Mouse (Mus musculus): Measurements from ENCODE around the gene Tbc1d2. TPM values are rescaled to one million over a fixed set of nuclear protein-coding genes. Genes with fewer than 3 reads are reported as not detected.
"Not testable (repeated sequence)": the region's sequence is repeated elsewhere in the genome, so short reads cannot be mapped to it uniquely, and the experiment has no call there.

The Tbc1d2 gene
- polyA plus RNA-seq, 1 experiment from 2014 or later, result 0.83 TPM

DNA sequence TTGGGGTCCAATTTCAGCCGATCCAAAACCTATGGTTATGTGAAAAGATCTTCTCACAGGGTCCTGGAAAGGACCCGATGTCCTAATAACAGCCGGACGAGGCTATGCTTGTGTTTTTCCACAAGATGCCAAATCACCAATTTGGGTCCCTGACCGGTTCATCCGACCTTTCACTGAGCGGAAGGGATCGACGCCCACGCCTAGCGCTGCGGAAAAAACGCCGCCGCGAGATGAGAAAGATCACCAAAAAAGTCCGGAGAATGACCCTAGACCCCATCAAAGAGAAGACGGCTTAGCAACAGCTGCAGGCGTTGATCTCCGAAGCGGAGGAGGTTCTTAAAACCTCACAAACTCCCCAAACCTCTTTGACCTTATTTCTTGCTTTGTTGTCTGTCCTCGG is 68.4 kb downstream of the Tbc1d2 start:
- H3K4me2 ChIP-seq (ENCODE audit: low read depth, low read length); H3K9ac ChIP-seq (replicated peaks): not testable (repeated sequence)
- 92% methylated on average over 22 of the region's 22 CpGs for WGBS (ENCODE audit: insufficient replicate concordance)

DNA sequence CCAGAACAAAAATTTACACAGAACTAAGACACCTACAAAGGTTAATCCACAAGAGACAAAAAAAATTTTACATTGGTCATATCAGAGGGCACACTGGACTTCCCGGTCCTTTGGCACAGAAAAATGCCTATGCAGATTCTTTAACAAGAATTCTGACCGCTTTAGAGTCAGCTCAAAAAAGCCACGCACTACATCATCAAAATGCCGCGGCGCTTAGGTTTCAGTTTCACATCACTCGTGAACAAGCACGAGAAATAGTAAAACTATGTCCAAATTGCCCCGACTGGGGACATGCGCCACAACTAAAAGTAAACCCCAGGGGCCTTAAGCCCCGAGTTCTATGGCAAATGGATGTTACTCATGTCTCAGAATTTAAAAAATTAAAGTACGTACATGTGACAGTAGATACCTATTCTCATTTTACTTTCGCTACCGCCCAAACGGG is 69.2 kb downstream of the Tbc1d2 start:
- not testable (repeated sequence) for ATAC-seq, DNase-seq
- WGBS (ENCODE audit: insufficient replicate concordance), result 87% methylated on average over 15 of the region's 15 CpGs

More for the DNA sequence above, 68.4 kb downstream of the Tbc1d2 start:
- not testable (repeated sequence) for ATAC-seq; DNase-seq; H3K9me3 ChIP-seq (ENCODE audit: low read length); H3K27me3 ChIP-seq (ENCODE audit: insufficient read depth, low read length); H3K4me3 ChIP-seq (ENCODE audit: low read depth, low read length); H3K27ac ChIP-seq (ENCODE audit: low read depth); H3K4me1 ChIP-seq (ENCODE audit: insufficient read depth); H3K36me3 ChIP-seq (replicated peaks; ENCODE audit: insufficient read depth, low read length)

DNA sequence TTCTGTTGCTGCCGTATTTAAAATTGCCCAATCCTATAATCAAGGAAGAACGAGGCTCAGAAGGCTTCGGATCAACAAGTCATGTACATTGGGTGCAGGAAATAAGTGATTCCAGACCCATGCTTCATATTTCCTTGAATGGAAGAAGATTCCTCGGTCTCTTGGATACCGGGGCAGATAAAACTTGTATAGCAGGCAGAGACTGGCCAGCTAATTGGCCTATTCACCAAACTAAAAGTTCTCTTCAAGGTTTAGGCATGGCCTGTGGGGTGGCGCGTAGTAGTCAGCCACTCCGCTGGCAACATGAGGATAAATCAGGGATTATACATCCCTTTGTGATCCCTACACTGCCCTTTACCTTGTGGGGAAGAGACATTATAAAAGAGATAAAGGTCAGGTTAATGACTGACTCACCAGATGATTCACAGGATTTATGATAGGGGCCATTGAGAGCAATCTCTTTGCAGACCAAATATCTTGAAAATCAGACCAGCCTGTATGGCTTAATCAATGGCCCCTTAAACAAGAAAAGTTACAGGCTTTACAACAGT is 71.1 kb downstream of the Tbc1d2 start:
- ATAC-seq; H3K27me3 ChIP-seq (ENCODE audit: insufficient read depth, low read length); H3K9me3 ChIP-seq (ENCODE audit: low read length); H3K4me1 ChIP-seq (ENCODE audit: insufficient read depth); H3K9ac ChIP-seq (replicated peaks); H3K36me3 ChIP-seq (replicated peaks; ENCODE audit: insufficient read depth, low read length); H3K27ac ChIP-seq (ENCODE audit: low read depth); H3K4me2 ChIP-seq (ENCODE audit: low read depth, low read length); H3K4me3 ChIP-seq (ENCODE audit: low read depth, low read length); DNase-seq: not testable (repeated sequence)
- 84% methylated on average over 8 of the region's 8 CpGs for WGBS (ENCODE audit: insufficient replicate concordance)

More for the DNA sequence above, 69.2 kb downstream of the Tbc1d2 start:
- H3K27ac ChIP-seq (ENCODE audit: low read depth); H3K4me1 ChIP-seq (ENCODE audit: insufficient read depth); H3K9me3 ChIP-seq (ENCODE audit: low read length); H3K9ac ChIP-seq (replicated peaks); H3K4me3 ChIP-seq (ENCODE audit: low read depth, low read length); H3K27me3 ChIP-seq (ENCODE audit: insufficient read depth, low read length); H3K4me2 ChIP-seq (ENCODE audit: low read depth, low read length); H3K36me3 ChIP-seq (replicated peaks; ENCODE audit: insufficient read depth, low read length): not testable (repeated sequence)

DNA sequence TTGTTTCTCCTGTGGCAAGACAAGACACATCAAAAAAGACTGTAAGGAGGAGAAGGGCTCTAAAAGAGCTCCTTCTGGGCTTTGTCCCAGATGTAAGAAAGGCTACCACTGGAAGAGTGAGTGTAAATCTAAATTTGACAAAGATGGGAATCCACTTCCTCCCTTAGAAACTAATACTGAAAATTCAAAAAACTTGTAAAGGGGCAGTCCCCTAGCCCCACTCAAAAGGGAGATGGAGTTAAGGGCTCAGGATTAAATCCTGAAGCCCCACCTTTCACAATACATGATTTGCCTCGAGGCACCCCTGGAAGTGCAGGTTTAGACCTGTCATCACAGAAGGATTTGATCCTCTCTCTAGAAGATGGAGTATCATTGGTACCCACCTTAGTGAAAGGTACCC is 71.8 kb downstream of the Tbc1d2 start:
- Histone ChIP-seq H3K4me2 (ENCODE audit: low read depth, low read length) (no peak overlapping the region), H3K27me3 (ENCODE audit: insufficient read depth, low read length) (no peaks in the 10 kb centered on the region), H3K4me3 (ENCODE audit: low read depth, low read length) (no peak overlapping the region), H3K4me1 (ENCODE audit: insufficient read depth) (peaks cover 9% of the 10 kb centered on the region; the same call in 1 of the 2 replicates), H3K36me3 (replicated peaks; ENCODE audit: insufficient read depth, low read length) (no peaks in the 10 kb centered on the region), H3K9ac (replicated peaks) (no peak overlapping the region), H3K27ac (ENCODE audit: low read depth) (no peak overlapping the region), H3K9me3 (ENCODE audit: low read length) (no peaks in the 10 kb centered on the region)
- DNase-seq (no peak), ATAC-seq (no peak)
- WGBS (ENCODE audit: insufficient replicate concordance), result 67% methylated on average over 1 of the region's 1 CpGs
- no peak for TF ChIP-seq EP300 (IDR thresholded peaks at IDR 0.05; ENCODE audit: low read depth)
- TF ChIP-seq CTCF (IDR thresholded peaks at IDR 0.05; ENCODE audit: low read depth), result no peak

DNA sequence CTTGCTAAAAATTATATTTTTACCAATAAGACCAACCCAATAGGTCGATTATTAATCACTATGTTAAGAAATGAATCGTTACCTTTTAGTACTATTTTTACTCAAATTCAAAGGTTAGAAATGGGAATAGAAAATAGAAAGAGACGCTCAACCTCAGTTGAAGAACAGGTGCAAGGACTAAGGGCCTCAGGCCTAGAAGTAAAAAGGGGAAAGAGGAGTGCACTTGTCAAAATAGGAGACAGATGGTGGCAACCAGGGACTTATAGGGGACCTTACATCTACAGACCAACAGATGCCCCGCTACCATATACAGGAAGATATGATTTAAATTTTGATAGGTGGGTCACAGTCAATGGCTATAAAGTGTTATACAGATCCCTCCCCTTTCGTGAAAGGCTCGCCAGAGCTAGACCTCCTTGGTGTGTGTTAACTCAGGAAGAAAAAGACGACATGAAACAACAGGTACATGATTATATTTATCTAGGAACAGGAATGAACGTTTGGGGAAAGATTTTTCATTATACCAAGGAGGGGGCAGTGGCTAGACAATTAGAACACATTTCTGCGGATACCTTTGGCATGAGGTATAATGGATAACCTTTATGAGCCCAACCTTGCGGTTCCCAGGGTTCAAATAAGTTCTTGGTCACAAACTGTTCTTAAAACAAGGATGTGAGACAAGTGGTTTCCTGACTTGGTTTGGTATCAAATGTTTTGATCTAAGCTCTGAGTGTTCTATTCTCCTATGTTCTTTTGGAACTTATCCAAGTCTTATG is 74.3 kb downstream of the Tbc1d2 start:
- H3K27ac ChIP-seq (ENCODE audit: low read depth); H3K4me3 ChIP-seq (ENCODE audit: low read depth, low read length); DNase-seq; H3K4me2 ChIP-seq (ENCODE audit: low read depth, low read length); H3K27me3 ChIP-seq (ENCODE audit: insufficient read depth, low read length); H3K9ac ChIP-seq (replicated peaks); H3K36me3 ChIP-seq (replicated peaks; ENCODE audit: insufficient read depth, low read length); ATAC-seq; H3K4me1 ChIP-seq (ENCODE audit: insufficient read depth); H3K9me3 ChIP-seq (ENCODE audit: low read length): not testable (repeated sequence)
- 48% methylated on average over 6 of the region's 10 CpGs for WGBS (ENCODE audit: insufficient replicate concordance)

DNA sequence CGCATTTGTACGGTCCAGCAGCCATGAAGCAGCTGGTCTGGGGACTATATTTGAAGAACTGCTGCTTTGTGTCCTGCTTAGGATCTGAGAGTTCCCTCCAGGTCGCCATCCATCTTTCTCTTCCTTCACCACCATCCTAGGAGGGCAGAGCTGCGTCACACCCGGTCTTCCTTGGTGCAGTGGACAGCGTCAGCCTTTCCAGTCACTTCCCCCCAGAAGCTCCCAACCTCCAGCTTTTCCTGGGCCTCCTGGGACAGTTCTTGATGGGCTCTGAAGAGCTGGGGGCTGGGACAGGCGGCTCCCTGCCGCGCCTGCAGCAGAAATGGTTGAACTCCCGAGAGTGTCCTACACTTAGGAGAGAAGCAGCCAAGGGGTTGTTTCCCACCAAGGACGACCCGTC is 75.2 kb downstream of the Tbc1d2 start:
- H3K4me3 ChIP-seq (ENCODE audit: low read depth, low read length), result no peak overlapping the region
- TF ChIP-seq EP300 (IDR thresholded peaks at IDR 0.05; ENCODE audit: low read depth) (no peak), CTCF (IDR thresholded peaks at IDR 0.05; ENCODE audit: low read depth) (no peak)
- peaks cover 9% of the 10 kb centered on the region; the same call in 1 of the 2 replicates for H3K4me1 ChIP-seq (ENCODE audit: insufficient read depth)
- 31% methylated on average over 10 of the region's 12 CpGs for WGBS (ENCODE audit: insufficient replicate concordance)
- no peaks in the 10 kb centered on the region for H3K36me3 ChIP-seq (replicated peaks; ENCODE audit: insufficient read depth, low read length)
- peak overlapping the region; percentile 72 for H3K27ac ChIP-seq (ENCODE audit: low read depth)
- no peak overlapping the region for H3K9ac ChIP-seq (replicated peaks)
- H3K4me2 ChIP-seq (ENCODE audit: low read depth, low read length), result peak overlapping the region; percentile 45
- no peaks in the 10 kb centered on the region for H3K9me3 ChIP-seq (ENCODE audit: low read length)
- no peaks in the 10 kb centered on the region for H3K27me3 ChIP-seq (ENCODE audit: insufficient read depth, low read length)
- no peak for DNase-seq
- ATAC-seq, result no peak
